Mouse (Mus musculus) limb, embryonic 13.5 days (tissue): ENCODE results near the gene Map6. TPM values are rescaled to one million over a fixed set of nuclear protein-coding genes. Genes with fewer than 3 reads are reported as not detected.

Source experiments
- ATAC-seq: fragments of 200-750 bp; cut with Nextera tagmentation; 2 replicates; pipeline ENCODE4 v1.8.0; 2017; ENCODE audit warnings: low read depth, moderate number of reproducible peaks, moderate TSS enrichment; ENCODE audit not compliant: low FRiP score
- H3K27ac ChIP-seq: fragments of 300-500 bp; sonication (generic); 2 replicates; pipeline ENCODE4 v1.5.1; 2015; ENCODE audit warnings: inconsistent platforms, mild to moderate bottlenecking, moderate library complexity
- H3K27me3 ChIP-seq: fragments of 300-500 bp; sonication (generic); 2 replicates; pipeline ENCODE4 v1.6.1; 2015; ENCODE audit warnings: mild to moderate bottlenecking, inconsistent platforms
- H3K36me3 ChIP-seq: fragments of 300-500 bp; sonication (generic); 2 replicates; pipeline ENCODE4 v1.6.1; 2015; ENCODE audit warnings: inconsistent platforms, mild to moderate bottlenecking, moderate library complexity
- H3K4me1 ChIP-seq: fragments of 300-500 bp; sonication (generic); 2 replicates; pipeline ENCODE4 v1.6.1; 2015; ENCODE audit warnings: inconsistent platforms
- H3K4me2 ChIP-seq: fragments of 300-500 bp; sonication (generic); replicated peaks from 2 replicates; pipeline ENCODE4 v1.6.1; 2015; ENCODE audit warnings: inconsistent platforms, mild to moderate bottlenecking, moderate library complexity
- H3K4me3 ChIP-seq: fragments of 300-500 bp; sonication (generic); 2 replicates; pipeline ENCODE4 v1.5.1; 2015; ENCODE audit warnings: moderate library complexity, mild to moderate bottlenecking, inconsistent platforms
- H3K9ac ChIP-seq: fragments of 300-500 bp; sonication (generic); 2 replicates; pipeline ENCODE4 v1.6.1; 2015; ENCODE audit warnings: mild to moderate bottlenecking, inconsistent platforms
- H3K9me3 ChIP-seq: fragments of 300-500 bp; sonication (generic); 2 replicates; pipeline ENCODE4 v1.6.1; 2016; ENCODE audit warnings: inconsistent platforms
- WGBS: fragments of 180-500 bp; shearing (Covaris S2); methylation state at CpG from one replicate; pipeline ENCODE4 v1.1.7; 2015; 5-methylcytosine and 5-hydroxymethylcytosine counted together
- polyA plus RNA-seq: library from polyadenylated mRNA; unstranded; fragments of >200 nt; fragmentation: Nextera tagmentation; extraction: Ambion mirVana; gene quantifications from 2 replicates; pipeline ENCODE4 v1.2.1, GENCODE M21; 2015

The Map6 gene
- polyA plus RNA-seq, 1 experiment from 2014 or later, result 4.4 TPM

GRCm38 (mm10) chr7:99386030-99386429 is 118.8 kb downstream of the Map6 start:
- 41% methylated on average over 5 of the region's 5 CpGs for WGBS
- Histone ChIP-seq H3K4me3 (no peak overlapping the region), H3K27ac (no peak overlapping the region), H3K36me3 (0 out of 2 replicates have a peak, but pooled peaks cover 10% of the 10 kb centered on the region), H3K9ac (peak overlapping the region; percentile 31; the same call in 1 of the 2 replicates), H3K27me3 (peaks cover 11% of the 10 kb centered on the region), H3K4me1 (peaks cover 48% of the 10 kb centered on the region), H3K4me2 (no peak overlapping the region), H3K9me3 (no peaks in the 10 kb centered on the region)
- no peak for ATAC-seq

Other genes with a start within 250 kb of the Map6 start
- 15.7 and 16.4 TPM in 2 replicates for gene Uvrag, start 126.3 kb upstream of the Map6 start, polyA plus RNA-seq
- gene Dgat2, start 84.7 kb upstream of the Map6 start, polyA plus RNA-seq, result 15.0 and 15.8 TPM in 2 replicates
- gene Mogat2, start 28.8 kb upstream of the Map6 start, polyA plus RNA-seq, result 5.8 and 7.1 TPM in 2 replicates
- gene Serpinh1, start 85.8 kb downstream of the Map6 start, polyA plus RNA-seq, result 1,782 and 1,939 TPM in 2 replicates
- gene Gdpd5, start 114.0 kb downstream of the Map6 start, polyA plus RNA-seq, result 14.0 and 14.5 TPM in 2 replicates
- gene Klhl35, start 198.6 kb downstream of the Map6 start, polyA plus RNA-seq, result 0.84 and 0.87 TPM in 2 replicates
- gene Rps3, start 216.3 kb downstream of the Map6 start, polyA plus RNA-seq, result 767 and 820 TPM in 2 replicates